Mouse (Mus musculus): ENCODE data around the gene Tgfa. TPM values are rescaled to one million over a fixed set of nuclear protein-coding genes. Genes with fewer than 3 reads are reported as not detected.
A peak's percentile ranks its signal among the peaks of the same experiment; 100 is the strongest.

Tgfa gene
- polyA plus RNA-seq, 1 experiment from 2014 or later: 12.3 TPM

DNA sequence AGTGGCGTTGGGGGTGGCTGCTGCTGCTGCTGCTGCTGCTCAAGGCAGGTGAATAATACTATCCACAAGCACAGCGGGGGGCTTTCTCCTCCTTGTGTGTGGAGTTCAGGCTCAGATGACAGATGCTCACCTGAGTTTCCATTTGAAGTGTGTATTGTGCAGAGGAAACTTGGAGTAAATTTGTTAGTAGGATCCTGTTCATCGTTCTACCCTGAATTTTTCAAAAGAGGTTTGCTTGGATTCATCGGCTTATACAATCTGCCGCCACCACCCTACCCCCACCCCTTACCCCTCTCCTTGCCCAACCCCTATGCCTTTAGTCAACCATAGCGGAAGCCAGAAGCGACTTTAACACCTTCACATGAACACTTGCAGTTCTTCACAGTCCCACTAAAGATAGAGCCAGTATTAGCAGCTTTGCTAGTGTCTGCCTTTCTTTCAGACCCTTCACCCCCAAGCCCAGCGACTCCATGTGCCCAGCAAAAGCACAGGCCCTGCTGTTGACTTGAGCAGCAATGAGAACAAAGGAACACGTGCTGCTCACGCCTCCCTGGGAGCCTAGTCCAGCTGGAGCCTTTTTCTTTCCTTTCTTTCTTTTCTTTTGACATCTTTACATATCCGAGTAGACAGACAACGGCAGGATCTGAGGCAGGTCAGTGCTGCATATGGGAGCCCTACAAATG lies 16.2 kb downstream of the Tgfa start:
- ATAC-seq (ENCODE audit: low FRiP score, low TSS enrichment): no peak; the same call in 1 of the 2 replicates
- H3K4me2 ChIP-seq (replicated peaks; ENCODE audit: low read depth, low read length): no peak overlapping the region
- H3K9ac ChIP-seq (ENCODE audit: low read depth, low read length): no peak overlapping the region
- peaks cover 11% of the 10 kb centered on the region for H3K4me1 ChIP-seq (ENCODE audit: control insufficient read depth, insufficient read depth, low read length)
- H3K36me3 ChIP-seq (ENCODE audit: control insufficient read depth, insufficient read depth, low read length): no peaks in the 10 kb centered on the region
- no peak overlapping the region for H3K4me3 ChIP-seq (ENCODE audit: low read length)
- no peaks in the 10 kb centered on the region for H3K9me3 ChIP-seq (ENCODE audit: control insufficient read depth, low read length)
- WGBS: 61% methylated on average over 12 of the region's 12 CpGs
- H3K27ac ChIP-seq (ENCODE audit: low read depth, low read length): peak overlapping the region; percentile 77
- H3K27me3 ChIP-seq (ENCODE audit: control insufficient read depth, insufficient read depth, low read length): no peaks in the 10 kb centered on the region

GRCm38 (mm10) chr6:86212871-86213640 lies 18.0 kb downstream of the Tgfa start:
- peaks cover 11% of the 10 kb centered on the region for H3K4me1 ChIP-seq (ENCODE audit: control insufficient read depth, insufficient read depth, low read length)
- ATAC-seq (ENCODE audit: low FRiP score, low TSS enrichment): no peak
- no peak overlapping the region for H3K9ac ChIP-seq (ENCODE audit: low read depth, low read length)
- H3K27me3 ChIP-seq (ENCODE audit: control insufficient read depth, insufficient read depth, low read length): no peaks in the 10 kb centered on the region
- no peaks in the 10 kb centered on the region for H3K9me3 ChIP-seq (ENCODE audit: control insufficient read depth, low read length)
- no peak overlapping the region for H3K27ac ChIP-seq (ENCODE audit: low read depth, low read length)
- 88% methylated on average over 3 of the region's 3 CpGs for WGBS
- no peak overlapping the region for H3K4me2 ChIP-seq (replicated peaks; ENCODE audit: low read depth, low read length)
- no peak overlapping the region for H3K4me3 ChIP-seq (ENCODE audit: low read length)
- H3K36me3 ChIP-seq (ENCODE audit: control insufficient read depth, insufficient read depth, low read length): no peaks in the 10 kb centered on the region

- H3K9me3 ChIP-seq (ENCODE audit: control insufficient read depth, low read length): no peaks in the 10 kb centered on the region
- 86% methylated on average over 2 of the region's 2 CpGs for WGBS
- ATAC-seq (ENCODE audit: low FRiP score, low TSS enrichment): no peak
Observed at GRCm38 (mm10) chr6:86218066-86218465, 23.0 kb downstream of the Tgfa start.

GRCm38 (mm10) chr6:86218739-86219138 lies 23.7 kb downstream of the Tgfa start:
- Histone ChIP-seq H3K4me1 (ENCODE audit: control insufficient read depth, insufficient read depth, low read length) (peaks cover 15% of the 10 kb centered on the region; the same call in 1 of the 2 replicates), H3K27ac (ENCODE audit: low read depth, low read length) (no peak overlapping the region), H3K4me2 (replicated peaks; ENCODE audit: low read depth, low read length) (no peak overlapping the region), H3K4me3 (ENCODE audit: low read length) (no peak overlapping the region), H3K9me3 (ENCODE audit: control insufficient read depth, low read length) (no peaks in the 10 kb centered on the region), H3K36me3 (ENCODE audit: control insufficient read depth, insufficient read depth, low read length) (no peaks in the 10 kb centered on the region), H3K27me3 (ENCODE audit: control insufficient read depth, insufficient read depth, low read length) (no peaks in the 10 kb centered on the region), H3K9ac (ENCODE audit: low read depth, low read length) (no peak overlapping the region)
- ATAC-seq (ENCODE audit: low FRiP score, low TSS enrichment): no peak
- 93% methylated on average over 4 of the region's 4 CpGs for WGBS

More at GRCm38 (mm10) chr6:86218066-86218465, 23.0 kb downstream of the Tgfa start:
- Histone ChIP-seq H3K27me3 (ENCODE audit: control insufficient read depth, insufficient read depth, low read length) (no peaks in the 10 kb centered on the region), H3K4me3 (ENCODE audit: low read length) (no peak overlapping the region), H3K4me2 (replicated peaks; ENCODE audit: low read depth, low read length) (no peak overlapping the region), H3K36me3 (ENCODE audit: control insufficient read depth, insufficient read depth, low read length) (no peaks in the 10 kb centered on the region), H3K4me1 (ENCODE audit: control insufficient read depth, insufficient read depth, low read length) (peaks cover 15% of the 10 kb centered on the region; the same call in 1 of the 2 replicates), H3K9ac (ENCODE audit: low read depth, low read length) (no peak overlapping the region), H3K27ac (ENCODE audit: low read depth, low read length) (no peak overlapping the region)

DNA sequence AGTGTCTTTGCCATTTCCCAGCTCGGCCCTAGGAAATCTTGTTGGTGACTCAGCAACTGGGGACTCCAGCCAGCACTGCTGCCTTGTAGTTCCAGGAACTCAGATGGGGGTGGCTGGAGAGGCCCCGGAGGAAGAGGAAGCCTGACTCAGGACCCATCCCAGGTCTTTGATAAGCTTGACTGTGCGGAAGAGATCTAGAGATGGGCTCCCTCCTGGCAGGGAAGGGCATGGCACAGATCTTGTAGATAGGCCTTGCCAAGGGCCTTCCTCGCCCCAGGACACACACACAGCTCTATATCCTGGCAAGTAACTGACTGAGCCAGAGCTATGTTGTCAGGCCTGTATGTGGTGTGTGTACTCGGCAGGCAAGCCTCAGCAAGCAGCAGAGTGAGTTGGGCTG lies 24.5 kb downstream of the Tgfa start:
- Histone ChIP-seq H3K9me3 (ENCODE audit: control insufficient read depth, low read length) (no peaks in the 10 kb centered on the region), H3K27ac (ENCODE audit: low read depth, low read length) (no peak overlapping the region), H3K4me1 (ENCODE audit: control insufficient read depth, insufficient read depth, low read length) (peaks cover 15% of the 10 kb centered on the region; the same call in 1 of the 2 replicates), H3K36me3 (ENCODE audit: control insufficient read depth, insufficient read depth, low read length) (no peaks in the 10 kb centered on the region), H3K4me2 (replicated peaks; ENCODE audit: low read depth, low read length) (no peak overlapping the region), H3K27me3 (ENCODE audit: control insufficient read depth, insufficient read depth, low read length) (no peaks in the 10 kb centered on the region), H3K4me3 (ENCODE audit: low read length) (no peak overlapping the region), H3K9ac (ENCODE audit: low read depth, low read length) (no peak overlapping the region)
- no peak for ATAC-seq (ENCODE audit: low FRiP score, low TSS enrichment)
- WGBS: 69% methylated on average over 5 of the region's 5 CpGs

DNA sequence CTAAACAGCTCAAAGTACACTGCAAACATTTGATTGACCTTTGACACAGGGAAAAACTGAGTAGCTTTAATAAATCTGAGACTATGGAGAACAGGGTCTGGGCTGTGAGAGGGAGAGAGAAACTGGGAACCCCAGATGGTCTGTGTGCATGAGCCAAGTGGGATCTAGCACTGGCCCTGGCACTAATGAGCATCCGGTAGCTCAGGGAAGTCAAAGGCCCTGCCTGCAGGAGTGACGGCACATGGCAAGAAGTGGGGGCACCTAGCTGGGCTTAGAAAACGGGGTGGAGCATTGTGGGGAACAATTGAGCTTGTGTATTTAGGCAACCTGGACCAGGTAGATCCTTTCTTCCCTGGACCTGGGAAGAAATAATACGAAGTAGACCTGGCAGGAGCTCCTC lies 25.1 kb downstream of the Tgfa start:
- H3K27me3 ChIP-seq (ENCODE audit: control insufficient read depth, insufficient read depth, low read length): no peaks in the 10 kb centered on the region
- no peaks in the 10 kb centered on the region for H3K9me3 ChIP-seq (ENCODE audit: control insufficient read depth, low read length)
- H3K9ac ChIP-seq (ENCODE audit: low read depth, low read length): no peak overlapping the region
- no peak overlapping the region for H3K4me2 ChIP-seq (replicated peaks; ENCODE audit: low read depth, low read length)
- 73% methylated on average over 4 of the region's 4 CpGs for WGBS
- H3K4me1 ChIP-seq (ENCODE audit: control insufficient read depth, insufficient read depth, low read length): peaks cover 15% of the 10 kb centered on the region; the same call in 1 of the 2 replicates
- H3K4me3 ChIP-seq (ENCODE audit: low read length): no peak overlapping the region
- no peak overlapping the region for H3K27ac ChIP-seq (ENCODE audit: low read depth, low read length)
- H3K36me3 ChIP-seq (ENCODE audit: control insufficient read depth, insufficient read depth, low read length): no peaks in the 10 kb centered on the region
- ATAC-seq (ENCODE audit: low FRiP score, low TSS enrichment): no peak

- ATAC-seq (ENCODE audit: low FRiP score, low TSS enrichment): peak; percentile 87
- Histone ChIP-seq H3K27ac (ENCODE audit: low read depth, low read length) (no peak overlapping the region), H3K9me3 (ENCODE audit: control insufficient read depth, low read length) (no peaks in the 10 kb centered on the region), H3K4me1 (ENCODE audit: control insufficient read depth, insufficient read depth, low read length) (peaks cover 15% of the 10 kb centered on the region; the same call in 1 of the 2 replicates), H3K27me3 (ENCODE audit: control insufficient read depth, insufficient read depth, low read length) (no peaks in the 10 kb centered on the region), H3K4me3 (ENCODE audit: low read length) (no peak overlapping the region), H3K4me2 (replicated peaks; ENCODE audit: low read depth, low read length) (no peak overlapping the region), H3K9ac (ENCODE audit: low read depth, low read length) (no peak overlapping the region), H3K36me3 (ENCODE audit: control insufficient read depth, insufficient read depth, low read length) (no peaks in the 10 kb centered on the region)
- 14% methylated on average over 7 of the region's 7 CpGs for WGBS
Observed at GRCm38 (mm10) chr6:86222381-86222780, 27.4 kb downstream of the Tgfa start.

DNA sequence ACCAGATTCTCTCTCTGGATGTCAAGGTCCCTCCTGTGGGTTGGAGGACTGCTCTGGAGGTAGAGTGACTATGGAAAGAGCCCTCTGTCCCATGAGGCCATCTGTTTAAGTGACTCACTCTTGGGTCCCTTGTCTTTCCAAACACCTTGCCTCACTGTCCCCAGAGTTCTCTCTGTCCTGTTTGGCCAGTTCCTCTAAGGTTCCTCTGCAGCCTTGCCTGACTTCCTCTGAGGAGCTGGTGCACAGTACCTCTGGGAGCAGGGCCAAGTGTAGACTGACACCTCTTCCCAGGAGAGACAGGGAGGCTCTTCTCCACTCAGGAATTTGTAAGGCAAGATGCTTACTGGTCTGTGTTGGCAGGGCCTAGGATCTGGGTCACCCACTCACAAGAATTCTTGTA lies 30.6 kb downstream of the Tgfa start:
- Histone ChIP-seq H3K36me3 (ENCODE audit: control insufficient read depth, insufficient read depth, low read length) (no peaks in the 10 kb centered on the region), H3K9me3 (ENCODE audit: control insufficient read depth, low read length) (no peaks in the 10 kb centered on the region), H3K4me3 (ENCODE audit: low read length) (no peak overlapping the region), H3K4me1 (ENCODE audit: control insufficient read depth, insufficient read depth, low read length) (peaks cover 7% of the 10 kb centered on the region; the same call in 1 of the 2 replicates), H3K27me3 (ENCODE audit: control insufficient read depth, insufficient read depth, low read length) (no peaks in the 10 kb centered on the region), H3K9ac (ENCODE audit: low read depth, low read length) (no peak overlapping the region), H3K27ac (ENCODE audit: low read depth, low read length) (no peak overlapping the region), H3K4me2 (replicated peaks; ENCODE audit: low read depth, low read length) (no peak overlapping the region)
- ATAC-seq (ENCODE audit: low FRiP score, low TSS enrichment): no peak

GRCm38 (mm10) chr6:86232367-86232766 lies 37.3 kb downstream of the Tgfa start:
- Histone ChIP-seq H3K27ac (ENCODE audit: low read depth, low read length) (no peak overlapping the region), H3K36me3 (ENCODE audit: control insufficient read depth, insufficient read depth, low read length) (no peaks in the 10 kb centered on the region), H3K27me3 (ENCODE audit: control insufficient read depth, insufficient read depth, low read length) (no peaks in the 10 kb centered on the region), H3K4me1 (ENCODE audit: control insufficient read depth, insufficient read depth, low read length) (peaks cover 6% of the 10 kb centered on the region; the same call in 1 of the 2 replicates), H3K4me3 (ENCODE audit: low read length) (no peak overlapping the region), H3K9ac (ENCODE audit: low read depth, low read length) (no peak overlapping the region), H3K4me2 (replicated peaks; ENCODE audit: low read depth, low read length) (no peak overlapping the region), H3K9me3 (ENCODE audit: control insufficient read depth, low read length) (no peaks in the 10 kb centered on the region)
- ATAC-seq (ENCODE audit: low FRiP score, low TSS enrichment): no peak
- 91% methylated on average over 5 of the region's 5 CpGs for WGBS
